Mouse (Mus musculus) lung, embryonic 16.5 days (tissue): ENCODE results near the gene Arl6ip4. TPM values are rescaled to one million over a fixed set of nuclear protein-coding genes. Genes with fewer than 3 reads are reported as not detected.

Experiments
- ATAC-seq: fragments of 200-750 bp; cut with Nextera tagmentation; 2 replicates; pipeline ENCODE4 v1.8.0; 2017; ENCODE audit warnings: low read depth, mild to moderate bottlenecking, moderate library complexity
- H3K27ac ChIP-seq: fragments of 300-500 bp; sonication (generic); 2 replicates; pipeline ENCODE4 v1.5.1; 2014; ENCODE audit warnings: mild to moderate bottlenecking, control low read depth, low read length
- H3K27me3 ChIP-seq: fragments of 300-500 bp; sonication (generic); 2 replicates; pipeline ENCODE4 v1.6.1; 2014; ENCODE audit warnings: low read depth, low read length, mixed read lengths; ENCODE audit not compliant: control insufficient read depth, insufficient read depth
- H3K36me3 ChIP-seq: fragments of 300-500 bp; sonication (generic); 2 replicates; pipeline ENCODE4 v1.6.1; 2014; ENCODE audit warnings: low read length; ENCODE audit not compliant: control insufficient read depth, insufficient read depth
- H3K4me1 ChIP-seq: fragments of 300-500 bp; sonication (generic); replicated peaks from 2 replicates; pipeline ENCODE4 v1.6.1; 2014; ENCODE audit warnings: low read length, mixed read lengths; ENCODE audit not compliant: control insufficient read depth, insufficient read depth
- H3K4me2 ChIP-seq: fragments of 300-500 bp; sonication (generic); 2 replicates; pipeline ENCODE4 v1.6.1; 2014; ENCODE audit warnings: low read depth, low read length, control low read depth
- H3K4me3 ChIP-seq: fragments of 300-500 bp; sonication (generic); 2 replicates; pipeline ENCODE4 v1.5.1; 2014; ENCODE audit warnings: mild to moderate bottlenecking, low read length, control low read depth
- H3K9ac ChIP-seq: fragments of 300-500 bp; sonication (generic); 2 replicates; pipeline ENCODE4 v1.6.1; 2014; ENCODE audit warnings: low read length, control low read depth
- H3K9me3 ChIP-seq: fragments of 300-500 bp; sonication (generic); 2 replicates; pipeline ENCODE4 v1.6.1; 2016; ENCODE audit warnings: low read length; ENCODE audit not compliant: control insufficient read depth
- WGBS: fragments of 180-500 bp; shearing (Covaris S2); extraction: QIAGEN DNeasy Blood & Tissue Kit; methylation state at CpG from one replicate; pipeline ENCODE4 v1.1.7; 2014; 5-methylcytosine and 5-hydroxymethylcytosine counted together
- polyA plus RNA-seq: library from polyadenylated mRNA; unstranded; fragments of >200 nt; fragmentation: Nextera tagmentation; extraction: Ambion mirVana; gene quantifications from 2 replicates; pipeline ENCODE4 v1.2.1, GENCODE M21; 2015

Gene Arl6ip4
- polyA plus RNA-seq, 1 experiment from 2014 or later, result 99.9 TPM

DNA sequence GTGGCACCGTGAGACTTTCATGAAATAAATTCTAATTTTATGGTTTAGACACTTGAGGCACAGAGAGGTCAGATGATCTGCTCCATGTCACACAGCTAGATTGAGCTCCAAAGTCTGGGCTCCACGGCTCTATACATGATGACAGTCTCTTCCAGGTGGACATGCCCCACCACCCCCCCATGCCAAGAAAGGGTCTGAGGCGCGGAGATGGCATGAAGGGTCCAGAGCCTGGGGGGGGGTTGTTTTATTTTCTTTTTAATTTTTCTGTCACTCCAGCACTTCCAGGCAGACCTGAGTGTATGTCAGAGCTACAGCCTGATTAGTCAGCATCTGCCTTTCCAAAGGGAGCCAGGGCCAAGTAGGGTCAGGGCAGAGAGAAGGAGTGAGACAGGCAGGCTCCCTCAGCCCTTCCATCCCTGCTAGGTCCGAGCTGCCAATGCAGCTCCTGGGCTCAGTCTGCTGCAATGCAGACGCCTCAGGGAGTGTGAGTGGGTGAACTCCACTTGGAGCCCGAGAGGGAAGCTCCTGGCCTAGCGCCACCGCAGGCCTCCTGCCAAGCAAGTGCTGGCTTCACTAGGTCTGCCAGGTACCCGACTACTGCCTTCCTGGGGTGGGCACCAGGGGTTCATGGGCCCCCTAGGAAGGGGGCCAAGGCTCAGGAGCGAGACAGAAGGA is 22.6 kb upstream of the Arl6ip4 start:
- Histone ChIP-seq H3K9me3 (no peaks in the 10 kb centered on the region), H3K4me1 (peaks cover 17% of the 10 kb centered on the region), H3K36me3 (no peaks in the 10 kb centered on the region), H3K9ac (no peak overlapping the region), H3K27ac (no peak overlapping the region), H3K4me3 (no peak overlapping the region), H3K27me3 (no peaks in the 10 kb centered on the region), H3K4me2 (no peak overlapping the region)
- ATAC-seq, result no peak
- 63% methylated on average over 11 of the region's 11 CpGs for WGBS

DNA sequence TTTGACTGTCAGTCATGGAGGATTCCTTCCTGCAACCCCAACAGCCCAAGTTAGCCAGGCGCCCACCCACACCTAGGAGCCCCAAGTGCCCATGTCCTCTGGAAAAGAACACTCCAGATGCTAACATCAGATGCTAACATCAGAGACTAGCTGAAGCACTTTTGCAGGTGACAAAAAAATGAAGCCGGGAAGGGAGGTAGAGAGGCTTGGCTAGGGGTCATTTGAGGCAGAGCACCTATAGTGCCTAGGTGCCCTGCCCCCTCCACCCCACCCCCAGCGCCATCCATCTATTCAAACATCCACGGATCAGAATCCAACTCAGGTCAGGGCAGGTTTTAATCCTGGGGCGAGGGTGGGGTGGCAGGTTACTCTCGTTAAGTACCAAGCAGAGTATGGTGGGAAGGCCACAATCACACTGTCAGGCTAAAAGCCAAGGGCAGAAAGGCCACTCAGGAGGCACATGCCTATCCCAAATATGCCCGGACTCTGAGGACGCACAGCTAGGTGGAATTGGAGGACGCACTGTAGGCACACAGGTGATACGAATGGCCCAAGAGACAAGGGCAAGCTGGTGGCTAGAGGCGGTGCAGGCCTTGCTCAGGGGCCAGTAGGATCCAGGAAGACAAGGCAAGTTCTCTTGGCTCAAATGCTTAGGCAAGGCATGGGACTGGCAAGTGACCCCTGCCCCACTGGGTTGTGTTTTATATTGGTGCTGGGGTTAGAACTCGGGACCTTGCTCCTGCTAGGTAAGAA is 21.9 kb upstream of the Arl6ip4 start:
- no peak overlapping the region for H3K9ac ChIP-seq
- H3K4me3 ChIP-seq, result no peak overlapping the region
- no peak for ATAC-seq
- peaks cover 17% of the 10 kb centered on the region for H3K4me1 ChIP-seq
- no peaks in the 10 kb centered on the region for H3K36me3 ChIP-seq
- no peaks in the 10 kb centered on the region for H3K9me3 ChIP-seq
- WGBS, result 83% methylated on average over 12 of the region's 12 CpGs
- H3K27me3 ChIP-seq, result no peaks in the 10 kb centered on the region
- H3K4me2 ChIP-seq, result no peak overlapping the region
- no peak overlapping the region for H3K27ac ChIP-seq

- H3K4me2 ChIP-seq, result peak overlapping the region; percentile 97
- H3K36me3 ChIP-seq, result no peaks in the 10 kb centered on the region
- H3K27ac ChIP-seq, result no peak overlapping the region
- peak overlapping the region; percentile 69 for H3K9ac ChIP-seq
- 14% methylated on average over 19 of the region's 19 CpGs for WGBS
- peak; percentile 41 for ATAC-seq
- H3K4me1 ChIP-seq, result peaks cover 17% of the 10 kb centered on the region
- H3K27me3 ChIP-seq, result no peaks in the 10 kb centered on the region
- no peaks in the 10 kb centered on the region for H3K9me3 ChIP-seq
- H3K4me3 ChIP-seq, result peak overlapping the region; percentile 59
Measured at GRCm38 (mm10) chr5:124095077-124095581, 20.8 kb upstream of the Arl6ip4 start.

DNA sequence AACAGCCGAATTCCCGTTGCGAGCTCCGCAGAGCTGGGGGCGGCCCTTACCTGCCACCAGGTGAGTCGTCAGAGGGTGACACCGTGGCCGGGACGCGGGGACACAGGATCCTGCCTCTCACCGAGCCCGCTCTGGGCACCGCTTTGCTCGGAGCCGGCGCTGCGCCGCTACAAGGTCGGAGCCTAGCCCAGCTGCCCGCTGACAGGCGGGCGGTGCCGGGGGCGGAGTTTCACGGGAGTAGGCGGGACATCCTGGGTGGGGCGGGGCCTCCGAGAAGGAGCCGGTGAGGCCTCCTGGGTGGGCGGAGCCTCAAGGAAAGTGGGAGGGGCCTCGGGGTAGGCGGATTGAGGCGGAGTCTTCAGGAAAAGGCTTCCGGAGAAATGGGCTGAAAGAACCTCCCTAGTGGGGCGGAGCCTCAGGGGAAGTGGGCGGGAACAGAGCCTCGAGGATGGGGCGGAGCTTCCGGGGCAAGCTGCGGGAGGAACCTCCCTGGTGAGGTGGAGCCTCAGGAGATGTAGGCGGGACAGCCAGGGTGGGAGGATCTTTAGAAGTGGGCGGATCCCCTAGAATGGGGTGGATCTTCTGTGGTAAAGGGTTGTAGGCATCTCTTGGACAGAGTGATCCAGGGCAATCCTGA is 20.2 kb upstream of the Arl6ip4 start, which contains the start of gene Abcb9:
Abcb9 (minus strand) TSS at position 203 of the 637 bp plus-strand sequence.
- H3K27ac ChIP-seq, result no peak within 1 kb of the TSS
- H3K4me2 ChIP-seq, result peak within 1 kb of the TSS; percentile 97
- H3K36me3 ChIP-seq, result no peaks in the 10 kb centered on the region
- H3K27me3 ChIP-seq, result no peaks in the 10 kb centered on the region
- H3K4me1 ChIP-seq, result peaks cover 17% of the 10 kb centered on the region
- WGBS, result under 1% methylated on average over 42 of the region's 42 CpGs
- ATAC-seq, result peak; percentile 87
- no peaks in the 10 kb centered on the region for H3K9me3 ChIP-seq
- peak within 1 kb of the TSS; percentile 59 for H3K4me3 ChIP-seq
- peak within 1 kb of the TSS; percentile 69 for H3K9ac ChIP-seq

DNA sequence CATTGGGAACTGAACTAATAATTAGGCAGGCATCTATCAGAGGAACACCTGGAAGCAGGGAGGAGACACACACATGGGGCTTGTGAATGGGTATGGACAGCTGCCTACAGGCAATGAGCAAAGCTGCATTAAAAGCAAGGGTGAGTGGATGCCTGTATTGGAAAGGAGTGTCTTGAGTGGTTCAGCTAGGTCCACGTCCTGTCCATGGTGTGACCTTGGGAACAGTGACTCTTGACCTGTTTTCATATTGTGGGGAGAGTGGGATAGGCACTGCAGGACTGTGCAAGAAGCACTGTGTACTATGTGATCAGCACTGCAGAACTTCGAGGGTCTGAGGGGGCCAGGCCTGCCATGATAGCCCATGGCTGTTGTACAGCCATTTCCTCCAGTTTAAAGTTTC is 17.0 kb upstream of the Arl6ip4 start:
- no peak overlapping the region for H3K9ac ChIP-seq
- 73% methylated on average over 2 of the region's 2 CpGs for WGBS
- H3K27ac ChIP-seq, result no peak overlapping the region
- H3K9me3 ChIP-seq, result no peaks in the 10 kb centered on the region
- H3K36me3 ChIP-seq, result no peaks in the 10 kb centered on the region
- H3K4me1 ChIP-seq, result peaks cover 10% of the 10 kb centered on the region
- H3K27me3 ChIP-seq, result no peaks in the 10 kb centered on the region
- no peak for ATAC-seq
- no peak overlapping the region for H3K4me3 ChIP-seq
- no peak overlapping the region for H3K4me2 ChIP-seq

GRCm38 (mm10) chr5:124100128-124101044 is 15.5 kb upstream of the Arl6ip4 start:
- Histone ChIP-seq H3K4me1 (peaks cover 5% of the 10 kb centered on the region), H3K27ac (no peak overlapping the region), H3K27me3 (no peaks in the 10 kb centered on the region), H3K9me3 (no peaks in the 10 kb centered on the region), H3K36me3 (no peaks in the 10 kb centered on the region), H3K4me3 (no peak overlapping the region), H3K9ac (no peak overlapping the region), H3K4me2 (no peak overlapping the region)
- no peak for ATAC-seq
- WGBS, result 80% methylated on average over 11 of the region's 11 CpGs

- no peaks in the 10 kb centered on the region for H3K9me3 ChIP-seq
- H3K36me3 ChIP-seq, result no peaks in the 10 kb centered on the region
- H3K4me2 ChIP-seq, result no peak overlapping the region
- no peak for ATAC-seq
- no peak overlapping the region for H3K4me3 ChIP-seq
- no peak overlapping the region for H3K27ac ChIP-seq
- no peak overlapping the region for H3K9ac ChIP-seq
- H3K27me3 ChIP-seq, result no peaks in the 10 kb centered on the region
- 79% methylated on average over 6 of the region's 6 CpGs for WGBS
- no peaks in the 10 kb centered on the region for H3K4me1 ChIP-seq
Measured at GRCm38 (mm10) chr5:124102326-124102725, 13.6 kb upstream of the Arl6ip4 start.

- Histone ChIP-seq H3K4me2 (no peak overlapping the region), H3K4me1 (no peaks in the 10 kb centered on the region), H3K27ac (no peak overlapping the region), H3K9me3 (no peaks in the 10 kb centered on the region), H3K27me3 (no peaks in the 10 kb centered on the region), H3K36me3 (no peaks in the 10 kb centered on the region), H3K9ac (no peak overlapping the region), H3K4me3 (no peak overlapping the region)
- 65% methylated on average over 3 of the region's 3 CpGs for WGBS
- no peak for ATAC-seq
Measured at GRCm38 (mm10) chr5:124103020-124103419, 12.9 kb upstream of the Arl6ip4 start.
